Mouse (Mus musculus): ENCODE results near the gene Cstf3.

The Cstf3 gene

DNA sequence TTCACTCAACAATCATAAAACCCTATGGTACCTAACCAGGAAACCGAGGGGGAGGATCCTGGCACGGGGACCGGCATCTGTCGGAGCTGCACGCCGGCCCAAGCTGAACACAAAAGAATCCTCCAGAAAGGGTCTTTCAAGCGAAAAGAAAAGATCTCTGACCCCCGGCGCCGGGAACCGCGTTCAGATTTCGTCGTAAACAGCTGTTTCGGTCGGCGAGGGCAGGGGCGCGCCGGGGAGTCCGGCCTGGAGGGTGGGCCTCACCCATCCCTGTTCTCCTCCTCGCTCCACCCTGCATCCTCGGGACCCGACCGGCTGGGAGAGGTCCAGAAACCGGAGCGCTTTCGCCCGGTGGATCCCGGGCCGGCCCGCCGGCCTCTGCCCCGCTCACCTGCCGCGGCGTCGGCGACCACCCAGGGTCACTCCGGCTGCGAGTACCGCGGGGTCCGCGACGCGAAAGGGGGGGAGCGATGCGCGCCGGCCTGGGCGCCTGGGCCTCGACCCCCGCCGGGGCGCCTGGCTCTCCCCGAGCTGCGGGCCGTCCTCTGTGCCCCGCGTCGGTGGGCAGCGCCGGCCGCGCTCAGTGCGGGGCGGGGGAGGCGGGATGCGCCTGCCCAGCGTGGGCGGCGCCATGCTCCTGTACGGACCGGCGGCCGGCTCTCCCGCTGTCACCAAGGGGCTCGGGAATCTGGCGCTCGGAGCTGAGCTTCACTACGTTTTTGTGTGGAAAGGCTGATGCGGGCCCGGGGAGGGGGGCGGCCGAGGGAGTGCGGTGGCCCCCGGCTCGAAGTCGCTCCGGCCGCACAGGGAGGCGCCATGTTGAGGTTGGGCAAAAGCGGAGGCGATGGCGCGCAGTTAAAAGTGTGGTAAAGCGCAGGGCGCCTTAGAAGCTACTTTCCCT, 121.5 kb downstream of the Cstf3 start, which contains the start of gene Tcp11l1:
Gene Tcp11l1 (minus strand): TSS at position 585 of the 901 bp plus-strand sequence.
- peak in 1 of 2 experiments; percentile 21 for DNase-seq (ENCODE audit: low spot score in 2 of 2)

DNA sequence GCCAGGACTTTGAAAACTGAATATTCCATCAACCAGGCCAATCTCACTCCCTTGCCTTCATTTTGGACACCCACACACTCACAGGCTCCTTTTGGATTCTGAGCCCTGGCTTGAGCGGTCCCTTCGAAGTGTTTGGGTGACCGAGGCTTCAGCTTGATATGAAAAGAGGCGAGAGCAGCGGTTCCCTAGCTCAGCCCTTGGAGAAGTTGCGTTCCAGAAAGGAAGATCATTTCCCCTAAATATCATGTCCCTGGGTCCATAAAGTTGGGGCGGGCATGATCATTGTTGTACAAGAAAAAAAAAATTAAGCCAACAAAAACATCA, 122.1 kb downstream of the Cstf3 start:
- DNase-seq (ENCODE audit: low spot score in 2 of 2), result no peak

DNA sequence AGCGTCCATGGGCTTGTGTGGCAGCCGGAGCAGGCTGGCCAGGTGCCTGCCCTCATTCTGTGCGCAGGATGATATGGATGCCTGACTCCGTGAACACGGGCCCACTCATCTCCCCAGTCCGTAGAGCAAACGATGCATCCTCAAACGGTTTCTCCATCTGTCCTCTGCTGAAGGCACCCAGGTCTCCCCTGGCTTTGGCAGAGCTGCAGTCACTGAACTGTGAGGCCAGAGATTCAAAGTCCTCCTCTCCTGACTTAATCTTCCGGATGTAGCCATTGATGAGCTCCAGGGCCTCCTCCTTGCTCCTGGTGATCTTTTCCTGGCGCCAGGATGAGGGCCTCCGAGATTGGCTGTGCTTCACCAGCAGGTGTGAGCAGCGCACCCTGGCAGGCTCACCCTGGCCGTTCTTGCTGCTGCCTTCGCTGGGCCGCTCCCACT, 124.0 kb downstream of the Cstf3 start:
- no peak for DNase-seq (ENCODE audit: low spot score in 2 of 2)

All from spleen, postnatal 14 days (tissue).